Mouse (Mus musculus) embryonic fibroblast, embryonic 13.5 days (primary cell): ENCODE measurements around the gene Acot7. TPM values are rescaled to one million over a fixed set of nuclear protein-coding genes. Genes with fewer than 3 reads are reported as not detected.
A peak's percentile ranks its signal among the peaks of the same experiment; 100 is the strongest.

Source experiments
- H3K27ac ChIP-seq: 2 replicates; pipeline ENCODE4 v1.5.1; 2012; ENCODE audit warnings: low read length, control low read depth, inconsistent platforms; ENCODE audit not compliant: insufficient read depth
- H3K4me1 ChIP-seq: 2 replicates; pipeline ENCODE4 v1.6.1; 2011; ENCODE audit warnings: low read length; ENCODE audit not compliant: control insufficient read depth, insufficient read depth
- H3K4me3 ChIP-seq: 2 replicates; pipeline ENCODE4 v1.5.1; 2011; ENCODE audit warnings: mild to moderate bottlenecking, control low read depth, low read length; ENCODE audit not compliant: insufficient read depth
- CTCF ChIP-seq: IDR thresholded peaks from 2 replicates; pipeline ENCODE4 v1.5.1; 2011; ENCODE audit warnings: mild to moderate bottlenecking, control low read depth, low read length, moderate library complexity, borderline replicate concordance; ENCODE audit not compliant: insufficient read depth
- POLR2A ChIP-seq: IDR thresholded peaks from 2 replicates; pipeline ENCODE4 v1.6.1; 2011; ENCODE audit warnings: low read depth, mild to moderate bottlenecking, control low read depth, low read length, moderate library complexity
- polyA plus RNA-seq: library from polyadenylated mRNA; stranded (reverse); fragments of >200 nt; gene quantifications from 2 replicates; pipeline ENCODE4 v1.2.4, GENCODE M21; 2011; ENCODE audit warnings: low read depth; ENCODE audit not compliant: missing spikeins, insufficient read length

The Acot7 gene
- polyA plus RNA-seq, 1 experiment: 79.9 TPM

DNA sequence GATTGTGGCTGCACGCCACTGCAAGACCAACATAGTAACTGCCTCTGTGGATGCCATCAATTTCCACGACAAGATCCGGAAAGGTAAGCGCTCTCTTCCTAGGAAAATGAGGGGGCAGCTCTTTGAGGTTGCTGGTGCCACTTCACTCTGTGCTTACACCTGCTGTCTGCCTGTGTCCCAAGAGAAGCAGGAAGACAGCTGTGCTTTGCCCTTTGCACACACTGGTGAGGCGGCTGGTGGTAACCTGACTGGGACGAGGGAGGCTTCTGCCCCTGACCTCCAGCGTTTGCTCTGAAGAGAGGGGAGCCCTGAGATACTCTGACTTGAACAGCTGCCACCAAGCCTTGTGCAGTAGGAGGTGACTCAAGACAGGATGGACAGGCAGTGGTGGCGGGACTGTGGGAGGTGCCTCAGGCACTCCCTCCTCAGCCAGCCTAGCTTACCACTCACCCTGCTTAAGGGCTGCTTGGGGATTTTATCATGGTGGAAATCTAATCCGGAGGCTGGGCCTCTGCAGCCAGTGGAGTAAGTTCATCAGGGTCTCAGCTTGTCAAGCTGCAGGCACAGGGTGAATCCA, 75.3 kb downstream of the Acot7 start:
- Histone ChIP-seq H3K27ac (no peak overlapping the region), H3K4me1 (0 out of 2 replicates have a peak, but pooled peaks cover 2% of the 10 kb centered on the region), H3K4me3 (no peak overlapping the region)
- TF ChIP-seq CTCF: no peak
- TF ChIP-seq POLR2A: no peak

DNA sequence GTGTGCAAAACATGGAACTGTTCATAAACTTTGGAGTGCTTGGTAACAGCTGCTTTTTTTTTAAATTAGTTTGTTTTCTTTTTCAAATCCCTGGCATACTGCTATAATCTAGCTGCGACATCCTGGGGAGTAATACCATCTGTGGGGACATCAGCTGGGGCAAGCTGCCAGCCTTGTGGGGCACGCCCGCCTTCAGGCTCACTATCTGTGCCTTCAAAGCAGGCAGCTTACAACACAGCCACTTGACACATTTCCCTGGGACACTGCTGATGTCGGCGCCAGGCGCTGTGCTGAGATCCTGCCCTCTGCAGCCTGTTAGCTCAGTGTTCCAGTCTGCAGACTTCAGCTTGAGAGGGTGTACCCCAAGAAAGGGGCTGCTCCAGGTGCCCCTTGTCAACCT, 79.1 kb downstream of the Acot7 start:
- TF ChIP-seq CTCF (no peak), POLR2A (no peak)
- peaks cover 7% of the 10 kb centered on the region; the same call in 1 of the 2 replicates for H3K4me1 ChIP-seq
- no peak overlapping the region for H3K4me3 ChIP-seq
- no peak overlapping the region for H3K27ac ChIP-seq

DNA sequence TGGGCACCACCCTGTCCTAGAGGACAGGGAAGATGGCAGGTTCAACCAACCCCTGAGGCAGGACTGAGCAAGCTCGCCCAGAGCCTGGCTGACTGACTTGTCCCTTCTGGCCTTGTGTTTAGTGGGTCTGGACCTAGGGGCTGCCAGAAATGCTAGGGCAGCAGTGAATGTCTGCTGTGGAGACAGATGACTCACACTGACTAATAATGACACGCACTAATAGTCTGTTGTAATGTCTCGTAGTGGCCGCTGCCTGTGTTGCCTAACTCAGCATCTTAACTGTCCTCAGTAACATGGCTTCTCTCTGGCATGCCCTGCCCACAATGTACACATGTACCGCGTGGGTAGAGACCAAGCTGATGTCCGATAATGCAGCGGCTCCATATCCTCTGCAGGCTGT, 82.5 kb downstream of the Acot7 start:
- Histone ChIP-seq H3K4me1 (peaks cover 7% of the 10 kb centered on the region; the same call in 1 of the 2 replicates), H3K27ac (peak overlapping the region; percentile 30; the same call in 1 of the 2 replicates), H3K4me3 (no peak overlapping the region)
- TF ChIP-seq CTCF (no peak), POLR2A (no peak)

DNA sequence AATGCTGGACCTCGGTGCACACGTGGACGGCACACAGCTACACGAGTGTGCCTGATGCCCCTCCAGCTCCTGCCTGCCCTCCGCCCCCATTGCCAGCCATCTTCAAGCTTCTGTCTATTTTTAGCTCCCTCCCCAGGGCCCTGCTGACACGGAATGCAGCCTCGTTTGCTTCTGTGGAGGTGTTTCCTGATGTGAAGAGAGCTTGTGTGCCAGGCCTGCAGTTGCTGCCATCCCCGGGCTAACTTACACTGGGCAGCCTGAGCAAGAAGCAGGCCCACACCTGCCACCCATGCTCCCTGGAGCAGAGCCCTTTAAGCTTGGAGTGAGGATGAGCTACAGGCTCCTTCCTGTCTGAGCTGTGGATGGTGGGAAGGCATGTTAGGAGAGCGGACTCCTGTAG, 84.3 kb downstream of the Acot7 start:
- H3K4me1 ChIP-seq: peaks cover 6% of the 10 kb centered on the region; the same call in 1 of the 2 replicates
- TF ChIP-seq CTCF: no peak
- TF ChIP-seq POLR2A: no peak
- no peak overlapping the region for H3K4me3 ChIP-seq
- no peak overlapping the region for H3K27ac ChIP-seq

DNA sequence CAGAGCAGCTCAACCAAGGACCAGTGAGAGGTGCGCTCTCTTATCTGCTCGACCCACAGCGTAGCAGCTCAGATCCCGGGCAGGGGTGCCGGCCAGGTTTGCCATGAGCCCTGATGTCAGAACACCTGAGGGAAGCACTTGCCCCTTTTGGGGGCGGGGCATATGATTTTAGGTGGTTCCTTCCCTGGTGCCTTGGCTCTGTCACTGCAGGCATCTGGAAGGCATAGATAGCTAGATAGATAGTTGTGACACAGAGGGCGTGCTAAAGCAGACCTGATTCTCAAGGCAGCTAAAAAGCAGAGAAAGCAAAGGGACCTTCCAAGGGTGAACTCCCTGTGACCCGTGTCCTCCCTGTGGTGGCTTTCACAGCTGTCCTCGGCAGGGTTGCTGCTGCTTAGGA, 85.2 kb downstream of the Acot7 start:
- peaks cover 10% of the 10 kb centered on the region; the same call in 1 of the 2 replicates for H3K4me1 ChIP-seq
- H3K4me3 ChIP-seq: no peak overlapping the region
- no peak overlapping the region for H3K27ac ChIP-seq
- no peak for TF ChIP-seq CTCF
- TF ChIP-seq POLR2A: no peak

DNA sequence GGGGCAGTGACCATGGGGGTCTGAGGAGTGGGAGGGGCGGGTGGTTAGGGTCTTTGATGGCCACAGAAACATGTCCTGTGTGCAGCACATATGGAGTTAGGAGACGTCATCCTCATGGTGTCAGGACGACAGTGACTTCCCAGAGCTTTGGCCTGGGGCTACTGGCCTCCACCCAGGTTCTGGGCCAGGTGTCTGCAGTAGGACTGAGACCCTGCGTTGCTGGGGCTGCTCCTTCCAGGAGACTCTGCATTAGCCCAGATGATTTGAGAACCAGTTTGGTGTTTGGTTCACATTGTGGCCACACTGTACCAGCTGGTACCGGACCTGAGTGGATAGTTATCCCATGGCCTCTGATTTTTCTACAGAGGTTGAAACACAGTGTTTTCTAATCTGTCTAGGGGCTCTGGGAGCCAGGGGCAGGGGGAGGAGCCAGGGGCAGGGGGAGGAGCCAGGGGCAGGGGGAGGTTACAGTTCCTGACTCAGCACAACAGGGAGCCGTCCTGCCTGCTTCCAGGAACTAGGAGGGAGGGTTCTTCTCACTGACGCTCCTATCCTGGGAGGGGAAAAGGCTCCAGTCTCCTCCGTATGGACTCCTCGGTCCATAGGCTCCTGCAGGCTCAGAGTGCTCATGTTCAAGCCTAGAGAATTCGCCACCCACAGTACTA, 85.7 kb downstream of the Acot7 start:
- Histone ChIP-seq H3K4me1 (peaks cover 10% of the 10 kb centered on the region; the same call in 1 of the 2 replicates), H3K27ac (0 out of 2 replicates have a peak overlapping the region, but pooled peaks have one; percentile 14), H3K4me3 (no peak overlapping the region)
- TF ChIP-seq POLR2A (no peak), CTCF (no peak)

DNA sequence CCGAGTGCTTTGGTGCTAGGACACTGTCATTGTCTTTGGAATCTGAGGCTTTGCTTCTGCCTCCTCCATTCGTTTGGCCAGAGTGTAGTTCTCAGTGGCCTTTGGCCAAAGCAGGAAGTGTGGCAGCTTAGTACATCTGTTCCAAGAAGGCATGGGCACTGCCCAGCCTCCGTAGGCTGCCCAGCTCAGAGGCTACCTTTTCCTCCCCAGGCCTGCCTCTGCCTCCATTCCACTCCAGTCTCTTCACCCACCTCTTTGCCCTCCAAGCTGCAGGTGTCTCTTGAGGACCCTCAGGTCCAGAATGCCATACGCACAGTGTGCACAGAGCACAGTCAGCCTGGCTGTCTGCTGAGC, 86.2 kb downstream of the Acot7 start:
- TF ChIP-seq CTCF (no peak), POLR2A (0 out of 2 replicates have a peak, but pooled peaks have one; percentile 28)
- Histone ChIP-seq H3K4me3 (no peak overlapping the region), H3K4me1 (peaks cover 10% of the 10 kb centered on the region; the same call in 1 of the 2 replicates), H3K27ac (0 out of 2 replicates have a peak overlapping the region, but pooled peaks have one; percentile 14)

DNA sequence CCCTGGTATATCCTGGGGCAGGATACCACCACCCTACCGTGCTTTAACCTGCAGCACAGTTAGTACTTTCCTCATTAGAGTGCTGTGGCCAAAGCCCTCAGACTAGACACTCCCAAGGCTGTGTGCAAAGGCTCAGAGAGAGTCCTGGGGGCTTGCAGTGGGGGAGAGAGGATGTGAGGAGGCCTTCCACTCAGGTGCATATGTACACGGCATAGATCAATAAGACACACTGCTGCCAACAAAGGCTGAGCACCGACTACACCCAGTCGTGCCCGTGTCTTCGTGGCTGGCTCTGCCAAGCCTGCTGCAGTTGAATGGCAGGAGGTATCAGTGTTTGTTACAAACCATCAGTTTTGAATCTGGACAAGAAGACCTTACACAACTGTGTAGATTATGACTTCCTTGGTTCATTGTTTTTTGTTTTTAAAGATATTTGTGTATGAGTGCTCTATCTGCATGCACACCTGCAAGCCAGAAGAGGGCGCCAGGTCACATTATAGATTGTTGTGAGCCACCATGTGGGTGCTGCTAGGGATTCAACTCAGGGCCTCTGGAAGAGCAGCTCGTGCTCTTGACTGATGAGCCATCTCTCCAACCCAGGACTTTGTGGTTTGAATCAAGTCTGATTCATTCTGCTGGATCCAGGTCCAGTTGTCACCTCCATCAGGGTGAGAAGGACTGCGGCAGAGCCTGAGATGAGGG, 87.1 kb downstream of the Acot7 start:
- Histone ChIP-seq H3K4me3 (no peak overlapping the region), H3K4me1 (peaks cover 8% of the 10 kb centered on the region; the same call in 1 of the 2 replicates), H3K27ac (no peak overlapping the region)
- no peak for TF ChIP-seq CTCF

DNA sequence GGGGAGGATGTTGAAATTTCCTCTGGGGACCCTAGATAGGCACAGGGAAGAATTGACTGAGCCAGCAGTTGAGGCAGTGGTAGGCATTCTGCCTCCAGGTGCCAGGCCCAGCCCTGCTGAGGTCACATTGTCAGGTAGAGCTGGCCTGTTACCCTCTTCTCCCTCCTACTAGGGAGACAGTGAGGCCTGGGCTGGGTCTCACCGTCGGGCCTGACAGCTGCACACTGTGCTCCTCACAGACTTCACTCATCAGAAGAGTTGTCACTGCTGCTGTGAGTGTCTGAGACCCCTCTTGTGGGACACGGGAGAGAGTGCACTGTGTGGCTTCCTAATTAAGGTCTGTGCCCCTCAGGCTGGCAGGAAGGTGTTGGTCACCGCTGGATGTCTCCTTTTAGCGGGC, 87.9 kb downstream of the Acot7 start:
- no peak overlapping the region for H3K4me3 ChIP-seq
- 0 out of 2 replicates have a peak, but pooled peaks cover 5% of the 10 kb centered on the region for H3K4me1 ChIP-seq
- H3K27ac ChIP-seq: no peak overlapping the region
- TF ChIP-seq POLR2A (no peak), CTCF (no peak)

DNA sequence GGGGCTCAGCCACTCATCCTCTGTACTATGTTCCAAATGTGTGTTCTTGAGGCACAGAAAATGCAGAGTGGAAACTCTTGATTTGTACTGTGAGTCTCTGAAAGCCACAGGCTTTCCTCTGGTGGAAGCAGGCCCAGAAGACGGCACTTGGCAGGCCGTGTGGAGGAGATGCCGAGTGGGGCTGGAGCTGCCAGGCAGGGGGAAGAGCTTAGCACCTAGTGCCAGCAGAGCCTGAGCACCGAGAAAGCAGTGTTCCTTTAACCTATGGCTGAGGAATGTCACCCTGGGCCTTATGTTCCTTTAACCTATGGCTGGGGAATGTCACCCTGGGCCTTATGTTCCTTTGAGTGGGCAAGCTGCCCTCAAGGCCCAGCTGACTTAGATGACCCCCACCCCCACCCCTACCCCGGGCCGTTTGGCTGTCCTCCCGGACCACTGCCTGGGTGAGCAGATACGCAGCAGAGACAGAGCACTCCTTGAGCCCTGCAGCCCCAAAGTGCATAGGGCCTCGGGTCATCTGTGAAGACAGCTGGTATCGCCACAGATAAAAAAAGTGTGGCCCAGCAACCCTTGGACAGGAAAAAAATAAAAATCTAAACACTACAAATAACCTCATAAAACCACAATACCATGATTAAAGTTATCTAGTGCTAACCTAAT, 88.4 kb downstream of the Acot7 start:
- TF ChIP-seq POLR2A (no peak), CTCF (no peak)
- Histone ChIP-seq H3K27ac (no peak overlapping the region), H3K4me1 (0 out of 2 replicates have a peak, but pooled peaks cover 6% of the 10 kb centered on the region), H3K4me3 (no peak overlapping the region)
